8 mouse cellular contexts compared by ENCODE assay signal in genomic region chr11:115626824-115627616, GRCm38 (mm10). TPM values are rescaled to one million over a fixed set of nuclear protein-coding genes. Genes with fewer than 3 reads are reported as not detected.
DNase-seq lines count a peak whose midpoint lies in the region; ATAC-seq and TF ChIP-seq lines count a peak whose summit lies in the region.

No protein-coding gene starts in this region.

- H3K4me1 ChIP-seq in lung, postnatal 0 days (ENCODE audit: insufficient read depth, low read depth, low read length) = no peaks in the 10 kb centered on the region
- no peaks in the 10 kb centered on the region for H3K4me1 ChIP-seq in limb, embryonic 11.5 days (ENCODE audit: control insufficient read depth, insufficient read depth, low read length)
- H3K4me1 ChIP-seq in small intestine, adult 2 months (ENCODE audit: control insufficient read depth, insufficient read depth, insufficient read length, low read length) = peaks cover 4% of the 10 kb centered on the region; the same call in 1 of the 2 replicates

- H3K4me3 ChIP-seq in lung, postnatal 0 days (ENCODE audit: low read depth, low read length) = peak overlapping the region; percentile 56
- peak overlapping the region; percentile 56 for H3K4me3 ChIP-seq in limb, embryonic 11.5 days (ENCODE audit: low read depth, low read length)
- H3K4me3 ChIP-seq in small intestine, adult 2 months (ENCODE audit: low read depth, low read length) = peak overlapping the region; percentile 83

- no peak for TF ChIP-seq EP300 in lung, postnatal 0 days (IDR thresholded peaks at IDR 0.05)

- H3K9ac ChIP-seq in lung, postnatal 0 days (replicated peaks; ENCODE audit: low read depth) = 0 out of 2 replicates have a peak overlapping the region, but pooled peaks have one; percentile 46
- H3K9ac ChIP-seq in limb, embryonic 11.5 days (ENCODE audit: low read length) = no peak overlapping the region

- H3K36me3 ChIP-seq in lung, postnatal 0 days (ENCODE audit: insufficient read depth, low read length) = peaks cover 2% of the 10 kb centered on the region; the same call in 1 of the 2 replicates
- no peaks in the 10 kb centered on the region; the same call in 1 of the 2 replicates for H3K36me3 ChIP-seq in limb, embryonic 11.5 days (ENCODE audit: control insufficient read depth, insufficient read depth, low read length)
- peaks cover 8% of the 10 kb centered on the region for H3K36me3 ChIP-seq in small intestine, adult 2 months (ENCODE audit: control insufficient read depth, insufficient read depth, low read length)

- H3K27ac ChIP-seq in lung, postnatal 0 days (ENCODE audit: low read length) = no peak overlapping the region
- H3K27ac ChIP-seq in limb, embryonic 11.5 days (replicated peaks; ENCODE audit: low read depth, low read length) = no peak overlapping the region
- no peak overlapping the region for H3K27ac ChIP-seq in small intestine, adult 2 months (ENCODE audit: insufficient read depth, low read depth, low read length)

- WGBS in lung, postnatal 0 days = 47% methylated on average over 11 of the region's 11 CpGs
- WGBS in limb, embryonic 11.5 days = 54% methylated on average over 11 of the region's 11 CpGs
- 44% methylated on average over 11 of the region's 11 CpGs for WGBS in small intestine, adult 2 months

- ATAC-seq in lung, postnatal 0 days = no peak
- ATAC-seq in limb, embryonic 11.5 days (ENCODE audit: insufficient number of reproducible peaks, low FRiP score, low TSS enrichment, low read depth) = no peak

- no peak for TF ChIP-seq CTCF in lung, postnatal 0 days (IDR thresholded peaks at IDR 0.05)
- TF ChIP-seq CTCF in small intestine, adult 2 months (IDR thresholded peaks at IDR 0.05; ENCODE audit: extremely low read depth, insufficient read length, insufficient replicate concordance, low read depth, low read length) = no peak

- peak; percentile 48 for DNase-seq in cerebellum, adult 11-12 months
- no peak for DNase-seq in cerebellum, postnatal 14 days
- no peak for DNase-seq in lung, postnatal 0 days (ENCODE audit: low spot score)
- DNase-seq in lung, postnatal 10 days = no peak
- DNase-seq in limb, embryonic 11.5 days (ENCODE audit: low spot score) = no peak
- no peak for DNase-seq in adrenal gland, adult 2 months
- no peak for DNase-seq in cerebellum, postnatal 10 days

- TF ChIP-seq POLR2A in small intestine, adult 2 months (IDR thresholded peaks at IDR 0.05; ENCODE audit: low read depth, low read length) = no peak

- no peaks in the 10 kb centered on the region for H3K9me3 ChIP-seq in lung, postnatal 0 days (ENCODE audit: low read length)
- no peaks in the 10 kb centered on the region for H3K9me3 ChIP-seq in limb, embryonic 11.5 days (ENCODE audit: control insufficient read depth, low read length)

- no peaks in the 10 kb centered on the region for H3K27me3 ChIP-seq in lung, postnatal 0 days (replicated peaks; ENCODE audit: insufficient read depth, low read length)
- H3K27me3 ChIP-seq in limb, embryonic 11.5 days (ENCODE audit: control insufficient read depth, insufficient read depth, low read length) = no peaks in the 10 kb centered on the region
- H3K27me3 ChIP-seq in small intestine, adult 2 months (ENCODE audit: control insufficient read depth, insufficient read depth, low read length) = no peaks in the 10 kb centered on the region

- H3K4me2 ChIP-seq in lung, postnatal 0 days (replicated peaks; ENCODE audit: low read depth, low read length) = peak overlapping the region; percentile 89
- H3K4me2 ChIP-seq in limb, embryonic 11.5 days (ENCODE audit: low read depth, severe bottlenecking) = peak overlapping the region; percentile 76

RNA-seq across cellular contexts. Expression of gene Slc25a19, which starts 1.1 kb away (rescaled TPM):
- 18.9 and 19.5 TPM in 2 replicates for polyA plus RNA-seq in lung, postnatal 0 days (2015; fragmentation: Nextera tagmentation; extraction: Ambion mirVana)
- 30.3 and 32.6 TPM in 2 replicates for polyA plus RNA-seq in limb, embryonic 11.5 days (2014; fragmentation: Nextera tagmentation; extraction: Ambion mirVana)
- 11.3 and 19.6 TPM in 2 replicates for polyA plus RNA-seq in small intestine, adult 2 months (2012; rRNA removed)
- total RNA-seq in adrenal gland, adult 2 months (2021) = 100 to 1,000 TPM; 117 to 132 TPM
- 156 and 170 TPM in 2 replicates for polyA plus RNA-seq in adrenal gland, adult 2 months (2012; rRNA removed)

RNA-seq across cellular contexts. Expression of gene Mif4gd, which starts 14.3 kb away (rescaled TPM):
- 74.7 and 78.6 TPM in 2 replicates for polyA plus RNA-seq in lung, postnatal 0 days (2015; fragmentation: Nextera tagmentation; extraction: Ambion mirVana)
- polyA plus RNA-seq in limb, embryonic 11.5 days (2014; fragmentation: Nextera tagmentation; extraction: Ambion mirVana) = 18.0 and 19.3 TPM in 2 replicates
- 49.4 and 108 TPM in 2 replicates for polyA plus RNA-seq in small intestine, adult 2 months (2012; rRNA removed)
- total RNA-seq in adrenal gland, adult 2 months (2021) = 100 to 1,000 TPM in 1 of 2 experiments, 10 to 100 TPM in 1; 92.5 to 170 TPM
- polyA plus RNA-seq in adrenal gland, adult 2 months (2012; rRNA removed) = 182 and 243 TPM in 2 replicates

RNA-seq across cellular contexts. Expression of gene Gga3, which starts 23.2 kb away (rescaled TPM):
- polyA plus RNA-seq in lung, postnatal 0 days (2015; fragmentation: Nextera tagmentation; extraction: Ambion mirVana) = 6.8 and 8.1 TPM in 2 replicates
- polyA plus RNA-seq in limb, embryonic 11.5 days (2014; fragmentation: Nextera tagmentation; extraction: Ambion mirVana) = 21.3 and 26.5 TPM in 2 replicates
- 12.6 and 14.7 TPM in 2 replicates for polyA plus RNA-seq in small intestine, adult 2 months (2012; rRNA removed)
- total RNA-seq in adrenal gland, adult 2 months (2021) = 10 to 100 TPM; 21.8 to 38.7 TPM
- polyA plus RNA-seq in adrenal gland, adult 2 months (2012; rRNA removed) = 22.6 and 38.9 TPM in 2 replicates

RNA-seq across cellular contexts. Expression of gene Mrps7, which starts 23.3 kb away (rescaled TPM):
- polyA plus RNA-seq in lung, postnatal 0 days (2015; fragmentation: Nextera tagmentation; extraction: Ambion mirVana) = 47.4 and 49.2 TPM in 2 replicates
- polyA plus RNA-seq in limb, embryonic 11.5 days (2014; fragmentation: Nextera tagmentation; extraction: Ambion mirVana) = 111 and 122 TPM in 2 replicates
- polyA plus RNA-seq in small intestine, adult 2 months (2012; rRNA removed) = 11.8 and 13.3 TPM in 2 replicates
- 100 to 1,000 TPM in 1 of 2 experiments, 10 to 100 TPM in 1; 99.9 to 121 TPM for total RNA-seq in adrenal gland, adult 2 months (2021)
- polyA plus RNA-seq in adrenal gland, adult 2 months (2012; rRNA removed) = 31.8 and 33.5 TPM in 2 replicates
